Mouse (Mus musculus) spleen, adult 2 months (tissue): ENCODE results near the gene C1s1. TPM values are rescaled to one million over a fixed set of nuclear protein-coding genes. Genes with fewer than 3 reads are reported as not detected.
A peak's percentile ranks its signal among the peaks of the same experiment; 100 is the strongest.
"Not testable (repeated sequence)": the region's sequence is repeated elsewhere in the genome, so short reads cannot be mapped to it uniquely, and the experiment has no call there.

Experiments
- DNase-seq, 2 experiments: peaks; one replicate each; pipeline versions ENCODE4 v3.0.0 to v3.0.0-alpha.2; 2012 to 2021; ENCODE audit warnings: low spot score in 2 of 2, low read depth in 1 of 2
- H3K27ac ChIP-seq: fragments of 200-500 bp; 2 replicates; pipeline ENCODE4 v1.5.1; 2012; ENCODE audit warnings: low read length, inconsistent platforms; ENCODE audit not compliant: insufficient read depth
- H3K27me3 ChIP-seq: fragments of 200-500 bp; 2 replicates; pipeline ENCODE4 v1.6.1; 2012; ENCODE audit warnings: mild to moderate bottlenecking, moderate library complexity, low read length, inconsistent platforms; ENCODE audit not compliant: control insufficient read depth, insufficient read depth
- H3K36me3 ChIP-seq: fragments of 200-500 bp; 2 replicates; pipeline ENCODE4 v1.6.1; 2012; ENCODE audit warnings: mild to moderate bottlenecking, low read length, inconsistent platforms; ENCODE audit not compliant: control insufficient read depth, insufficient read depth
- H3K4me1 ChIP-seq: fragments of 200-500 bp; 2 replicates; pipeline ENCODE4 v1.6.1; 2011; ENCODE audit warnings: inconsistent platforms; ENCODE audit not compliant: control insufficient read depth, insufficient read depth, insufficient read length
- H3K4me3 ChIP-seq: fragments of 200-500 bp; 2 replicates; pipeline ENCODE4 v1.5.1; 2011; ENCODE audit warnings: mild to moderate bottlenecking, inconsistent platforms; ENCODE audit not compliant: insufficient read depth, insufficient read length; ENCODE audit errors: extremely low read depth
- CTCF ChIP-seq: fragments of 200-500 bp; IDR thresholded peaks from 2 replicates; pipeline ENCODE4 v1.5.1; 2011; ENCODE audit warnings: mild to moderate bottlenecking, inconsistent platforms; ENCODE audit not compliant: insufficient read depth, insufficient read length, insufficient replicate concordance; ENCODE audit errors: extremely low read depth
- POLR2A ChIP-seq: fragments of 200-500 bp; IDR thresholded peaks from 2 replicates; pipeline ENCODE4 v1.6.1; 2011; ENCODE audit warnings: low read depth, low read length, inconsistent platforms
- WGBS: fragments of 180-500 bp; shearing (Covaris S2); methylation state at CpG from one replicate; pipeline ENCODE4 v1.1.7; 2018; 5-methylcytosine and 5-hydroxymethylcytosine counted together
- polyA plus RNA-seq: library from polyadenylated mRNA; depleted of rRNA; stranded (reverse); fragments of >200 nt; gene quantifications from 2 replicates; pipeline ENCODE4 v1.2.3, GENCODE M21; 2012

Gene C1s1
- polyA plus RNA-seq, 1 experiment, result 39.4 TPM

DNA sequence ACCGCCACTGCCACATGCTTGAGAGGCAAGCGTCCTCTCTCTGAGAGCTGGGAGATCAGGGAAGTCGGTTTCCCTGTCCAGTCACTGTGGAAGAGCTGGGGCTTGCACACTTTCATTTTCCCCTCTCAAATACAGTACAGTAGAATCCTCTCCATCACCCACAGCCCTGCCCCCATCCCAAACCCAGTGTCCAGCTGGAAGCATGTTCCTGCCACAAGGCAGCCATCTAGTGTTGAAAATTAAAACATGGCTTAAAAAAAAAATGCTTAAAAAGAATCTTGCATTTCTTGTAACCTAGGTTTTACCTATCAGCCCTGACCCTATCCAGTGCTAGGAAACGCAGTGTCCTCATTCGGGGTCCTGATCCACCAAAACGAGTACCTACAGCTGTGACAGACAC, 2.3 kb upstream of the C1s1 start:
- no peaks in the 10 kb centered on the region for H3K27me3 ChIP-seq
- no peak overlapping the region for H3K27ac ChIP-seq
- no peaks in the 10 kb centered on the region for H3K36me3 ChIP-seq
- H3K4me3 ChIP-seq, result no peak overlapping the region
- TF ChIP-seq POLR2A (no peak), CTCF (no peak)
- no peak for DNase-seq
- WGBS, result 72% methylated on average over 6 of the region's 6 CpGs
- no peaks in the 10 kb centered on the region for H3K4me1 ChIP-seq

DNA sequence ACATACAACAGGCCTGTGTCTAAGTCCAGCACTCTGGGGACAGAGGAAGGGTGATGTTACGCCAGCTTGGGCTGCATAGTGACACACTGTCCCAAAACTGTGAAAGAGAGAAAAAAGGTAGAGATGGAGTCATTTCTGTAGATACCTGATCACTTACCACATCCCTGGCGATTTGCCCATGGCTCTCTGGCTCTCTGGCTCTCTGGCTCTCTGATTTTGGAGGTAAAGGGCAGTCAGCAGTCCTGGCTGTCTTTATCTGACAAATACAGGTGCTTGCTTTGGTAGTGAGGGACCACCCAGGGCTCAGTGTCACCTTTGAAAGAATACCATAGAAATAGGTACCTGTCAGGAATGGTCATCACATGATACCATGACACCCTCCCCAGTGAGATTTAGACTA, 983 bp downstream of the C1s1 start:
- not testable (repeated sequence) for DNase-seq, H3K4me3 ChIP-seq, H3K27ac ChIP-seq, H3K27me3 ChIP-seq, H3K36me3 ChIP-seq, H3K4me1 ChIP-seq
- 77% methylated on average over 2 of the region's 2 CpGs for WGBS

DNA sequence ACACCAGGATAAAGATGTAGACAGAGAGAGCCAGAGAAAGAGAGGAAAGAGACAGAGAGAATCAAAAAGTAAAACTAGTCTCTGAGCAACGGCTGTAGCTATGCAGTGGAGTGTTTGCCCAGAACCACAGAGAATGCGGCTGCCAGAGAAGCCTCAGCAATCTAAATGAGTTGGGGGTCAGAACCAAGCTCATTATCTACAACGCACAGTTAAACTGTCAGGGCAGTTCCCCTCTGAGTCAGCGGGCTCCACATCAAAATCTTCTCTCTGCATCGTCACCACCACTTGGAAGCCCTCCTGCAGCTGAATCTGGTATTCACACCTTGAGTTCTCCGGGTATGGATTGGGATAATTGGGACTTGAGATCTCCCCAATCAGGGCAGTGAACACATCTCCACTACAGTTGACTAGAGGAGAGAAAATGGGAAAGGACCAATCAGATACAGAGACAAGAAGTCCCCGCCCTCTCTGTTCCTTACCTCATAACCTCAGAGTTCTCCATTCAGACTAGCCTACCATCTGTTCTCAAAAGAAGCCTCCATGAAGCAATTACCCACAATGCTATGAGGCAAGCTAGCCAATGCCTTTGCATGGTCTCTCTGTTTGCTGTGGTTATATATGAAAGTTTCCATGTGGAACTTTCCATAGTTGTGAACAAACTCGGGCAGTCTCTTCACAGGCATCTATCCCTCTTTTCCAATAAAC, 5.9 kb downstream of the C1s1 start:
- 77% methylated on average over 8 of the region's 8 CpGs for WGBS
- H3K4me3 ChIP-seq, H3K36me3 ChIP-seq, H3K27me3 ChIP-seq, H3K4me1 ChIP-seq, H3K27ac ChIP-seq, DNase-seq: not testable (repeated sequence)

GRCm38 (mm10) chr6:124531077-124531476, 11.1 kb downstream of the C1s1 start:
- Histone ChIP-seq H3K27me3 (no peaks in the 10 kb centered on the region), H3K4me1 (no peaks in the 10 kb centered on the region), H3K36me3 (no peaks in the 10 kb centered on the region), H3K4me3 (no peak overlapping the region), H3K27ac (no peak overlapping the region)
- no peak for DNase-seq
- WGBS, result 91% methylated on average over 8 of the region's 8 CpGs
- TF ChIP-seq CTCF (no peak), POLR2A (no peak)

DNA sequence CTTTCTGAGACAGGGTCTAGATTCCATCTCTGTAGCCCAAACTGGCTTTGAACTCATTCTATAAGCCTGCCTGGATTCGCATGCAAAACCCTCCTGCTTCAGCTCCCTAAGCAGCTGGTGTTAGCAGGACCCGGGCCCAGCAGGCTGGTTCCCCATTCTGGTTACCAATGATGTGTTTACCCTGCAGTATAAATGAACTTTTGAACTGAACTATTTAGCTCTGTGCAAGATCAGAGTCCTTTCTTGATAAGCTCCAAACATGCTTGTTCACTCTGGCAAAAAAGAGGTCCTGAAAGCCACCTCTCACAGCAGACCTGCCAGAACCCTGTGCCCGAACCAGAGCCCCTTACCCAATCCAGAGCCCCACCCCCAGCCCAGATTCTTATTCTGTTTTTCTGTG, 14.3 kb downstream of the C1s1 start:
- H3K36me3 ChIP-seq, result no peaks in the 10 kb centered on the region
- DNase-seq, result no peak
- H3K27me3 ChIP-seq, result no peaks in the 10 kb centered on the region
- no peaks in the 10 kb centered on the region for H3K4me1 ChIP-seq
- H3K27ac ChIP-seq, result no peak overlapping the region
- H3K4me3 ChIP-seq, result no peak overlapping the region
- TF ChIP-seq CTCF, result no peak
- TF ChIP-seq POLR2A, result no peak
- WGBS, result 85% methylated on average over 3 of the region's 3 CpGs

- WGBS, result 50% methylated on average over 7 of the region's 7 CpGs
- H3K27ac ChIP-seq, H3K4me3 ChIP-seq, DNase-seq, H3K27me3 ChIP-seq, H3K36me3 ChIP-seq, H3K4me1 ChIP-seq: not testable (repeated sequence)
Measured at GRCm38 (mm10) chr6:124522082-124522481, 20.1 kb downstream of the C1s1 start.

DNA sequence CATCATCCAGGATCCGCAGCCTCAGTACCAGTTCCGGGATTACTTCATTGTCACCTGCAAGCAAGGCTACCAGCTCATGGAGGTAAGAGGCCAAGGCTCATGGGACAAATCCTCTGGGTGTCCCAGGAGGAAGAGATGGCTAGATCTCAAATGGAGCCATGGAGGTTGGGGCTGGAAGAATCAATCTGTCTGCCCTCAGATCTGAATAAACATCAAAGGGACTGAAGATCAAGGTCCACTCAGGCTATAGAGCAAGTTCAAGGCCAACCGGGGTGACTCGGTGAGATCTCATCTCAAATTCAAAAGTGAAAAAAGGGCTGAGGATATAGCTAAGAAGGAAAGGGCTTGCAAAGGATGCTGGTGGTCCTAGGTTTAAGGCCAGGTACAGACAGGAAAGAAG, 24.4 kb downstream of the C1s1 start:
- H3K27me3 ChIP-seq, H3K4me1 ChIP-seq, H3K27ac ChIP-seq, H3K4me3 ChIP-seq, DNase-seq, H3K36me3 ChIP-seq: not testable (repeated sequence)
- 92% methylated on average over 4 of the region's 4 CpGs for WGBS

- no peak within 1 kb of the TSS for H3K27ac ChIP-seq
- peak within 1 kb of the TSS; percentile 44 for H3K4me3 ChIP-seq
- H3K36me3 ChIP-seq, result no peaks in the 10 kb centered on the region
- 6% methylated on average over 6 of the region's 6 CpGs for WGBS
- peak; percentile 33; the same call in 1 of the 2 replicates for TF ChIP-seq CTCF
- TF ChIP-seq POLR2A, result no peak
- peak; percentile 8 to 35 for DNase-seq
- no peaks in the 10 kb centered on the region for H3K4me1 ChIP-seq
- no peaks in the 10 kb centered on the region for H3K27me3 ChIP-seq
Measured at GRCm38 (mm10) chr6:124512355-124512836, 29.8 kb downstream of the C1s1 start, which contains the start of gene C1ra. C1ra (plus strand) TSS chr6:124512405.
